Mouse (Mus musculus) induced T-regulatory cell, adult 2 months (primary cell): ENCODE results near the gene Tmcc3.

Experiments
- DNase-seq: peaks from one replicate; pipeline ENCODE4 v3.0.0-alpha.2; 2012; ENCODE audit warnings: low read depth

Gene Tmcc3

GRCm38 (mm10) chr10:94360664-94361063 is 48.9 kb downstream of the Tmcc3 start:
- DNase-seq: no peak

GRCm38 (mm10) chr10:94371293-94371692 is 59.5 kb downstream of the Tmcc3 start:
- DNase-seq: no peak

GRCm38 (mm10) chr10:94376941-94377340 is 65.2 kb downstream of the Tmcc3 start:
- DNase-seq: no peak

- no peak for DNase-seq
Observed at GRCm38 (mm10) chr10:94377844-94378243, 66.1 kb downstream of the Tmcc3 start.

- DNase-seq: peak; percentile 73
Observed at GRCm38 (mm10) chr10:94378383-94378782, 66.6 kb downstream of the Tmcc3 start.

GRCm38 (mm10) chr10:94380082-94380481 is 68.3 kb downstream of the Tmcc3 start:
- no peak for DNase-seq

- no peak for DNase-seq
Observed at GRCm38 (mm10) chr10:94380662-94381392, 69.1 kb downstream of the Tmcc3 start.

- no peak for DNase-seq
Observed at GRCm38 (mm10) chr10:94381393-94381740, 69.6 kb downstream of the Tmcc3 start.

- no peak for DNase-seq
Observed at GRCm38 (mm10) chr10:94382618-94383017, 70.9 kb downstream of the Tmcc3 start.

GRCm38 (mm10) chr10:94383565-94383964 is 71.8 kb downstream of the Tmcc3 start:
- no peak for DNase-seq

GRCm38 (mm10) chr10:94389219-94389618 is 77.5 kb downstream of the Tmcc3 start:
- no peak for DNase-seq

GRCm38 (mm10) chr10:94391049-94391448 is 79.3 kb downstream of the Tmcc3 start:
- DNase-seq: no peak

GRCm38 (mm10) chr10:94394286-94394685 is 82.5 kb downstream of the Tmcc3 start:
- DNase-seq: no peak

- no peak for DNase-seq
Observed at GRCm38 (mm10) chr10:94397833-94398596, 86.3 kb downstream of the Tmcc3 start.

- DNase-seq: no peak
Observed at GRCm38 (mm10) chr10:94400895-94401294, 89.1 kb downstream of the Tmcc3 start.

- no peak for DNase-seq
Observed at GRCm38 (mm10) chr10:94405456-94405855, 93.7 kb downstream of the Tmcc3 start.

GRCm38 (mm10) chr10:94406821-94407220 is 95.1 kb downstream of the Tmcc3 start:
- no peak for DNase-seq

- DNase-seq: peak; percentile 84
Observed at GRCm38 (mm10) chr10:94408356-94409146, 96.8 kb downstream of the Tmcc3 start.

- DNase-seq: no peak
Observed at GRCm38 (mm10) chr10:94409661-94410060, 97.9 kb downstream of the Tmcc3 start.

GRCm38 (mm10) chr10:94411594-94411993 is 99.8 kb downstream of the Tmcc3 start:
- DNase-seq: no peak

GRCm38 (mm10) chr10:94413770-94414651 is 102.3 kb downstream of the Tmcc3 start:
- DNase-seq: no peak
